Mouse (Mus musculus): Measurements from ENCODE around the gene Sphk2. TPM values are rescaled to one million over a fixed set of nuclear protein-coding genes. Genes with fewer than 3 reads are reported as not detected.
A peak's percentile ranks its signal among the peaks of the same experiment; 100 is the strongest.

Gene Sphk2
- polyA plus RNA-seq, 1 experiment from 2014 or later = 16.3 TPM

DNA sequence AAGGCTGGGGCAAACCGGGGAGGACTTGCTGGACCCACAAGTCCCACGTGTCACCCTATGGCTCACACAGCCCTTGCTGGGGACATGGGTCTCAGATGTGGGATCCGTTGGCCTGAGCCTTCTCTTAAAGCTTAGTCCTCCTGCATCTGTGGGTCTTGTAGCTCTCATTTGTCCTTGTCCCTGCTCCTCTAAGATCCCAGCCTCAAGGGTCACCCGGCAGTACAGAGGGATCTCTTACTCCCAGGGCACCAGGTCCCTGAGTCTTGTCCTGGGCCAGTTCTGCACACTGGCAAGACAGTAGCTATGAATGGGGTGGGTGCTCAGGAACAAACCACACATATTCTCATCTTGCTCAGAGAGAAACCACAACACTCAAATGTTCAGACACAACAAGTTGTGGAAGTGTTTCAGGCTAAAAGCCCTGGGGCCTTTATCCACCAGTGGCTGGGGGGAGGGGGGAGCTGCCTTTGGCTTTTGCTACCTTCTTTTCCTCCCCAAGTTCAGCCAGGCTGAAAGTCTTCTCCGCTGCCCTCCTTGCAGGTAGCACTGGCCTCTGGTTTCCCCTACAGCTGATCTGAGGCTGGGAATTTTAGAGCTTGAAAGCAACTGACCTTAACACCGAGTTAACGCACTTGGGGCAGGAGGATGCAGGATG lies 34.3 kb downstream of the Sphk2 start, which contains the start of gene Ntn5:
Ntn5 (plus strand) TSS at position 627 of the 655 bp plus-strand sequence.
- no peaks in the 10 kb centered on the region for H3K27me3 ChIP-seq (replicated peaks; ENCODE audit: control insufficient read depth, insufficient read depth, low read length)
- H3K9ac ChIP-seq (ENCODE audit: low read length) = 0 out of 2 replicates have a peak within 1 kb of the TSS, but pooled peaks have one; percentile 3
- H3K36me3 ChIP-seq (ENCODE audit: control insufficient read depth, insufficient read depth, low read length) = no peaks in the 10 kb centered on the region
- WGBS = 82% methylated on average over 7 of the region's 7 CpGs
- no peak for ATAC-seq
- H3K4me3 ChIP-seq (ENCODE audit: low read depth, low read length) = no peak within 1 kb of the TSS
- no peak for DNase-seq (ENCODE audit: low spot score)
- no peaks in the 10 kb centered on the region for H3K9me3 ChIP-seq (replicated peaks; ENCODE audit: control insufficient read depth, low read length)
- H3K4me1 ChIP-seq (ENCODE audit: control insufficient read depth, insufficient read depth, low read length) = no peaks in the 10 kb centered on the region
- H3K27ac ChIP-seq (ENCODE audit: low read depth, low read length) = no peak within 1 kb of the TSS
- H3K4me2 ChIP-seq (ENCODE audit: low read length) = no peak within 1 kb of the TSS

DNA sequence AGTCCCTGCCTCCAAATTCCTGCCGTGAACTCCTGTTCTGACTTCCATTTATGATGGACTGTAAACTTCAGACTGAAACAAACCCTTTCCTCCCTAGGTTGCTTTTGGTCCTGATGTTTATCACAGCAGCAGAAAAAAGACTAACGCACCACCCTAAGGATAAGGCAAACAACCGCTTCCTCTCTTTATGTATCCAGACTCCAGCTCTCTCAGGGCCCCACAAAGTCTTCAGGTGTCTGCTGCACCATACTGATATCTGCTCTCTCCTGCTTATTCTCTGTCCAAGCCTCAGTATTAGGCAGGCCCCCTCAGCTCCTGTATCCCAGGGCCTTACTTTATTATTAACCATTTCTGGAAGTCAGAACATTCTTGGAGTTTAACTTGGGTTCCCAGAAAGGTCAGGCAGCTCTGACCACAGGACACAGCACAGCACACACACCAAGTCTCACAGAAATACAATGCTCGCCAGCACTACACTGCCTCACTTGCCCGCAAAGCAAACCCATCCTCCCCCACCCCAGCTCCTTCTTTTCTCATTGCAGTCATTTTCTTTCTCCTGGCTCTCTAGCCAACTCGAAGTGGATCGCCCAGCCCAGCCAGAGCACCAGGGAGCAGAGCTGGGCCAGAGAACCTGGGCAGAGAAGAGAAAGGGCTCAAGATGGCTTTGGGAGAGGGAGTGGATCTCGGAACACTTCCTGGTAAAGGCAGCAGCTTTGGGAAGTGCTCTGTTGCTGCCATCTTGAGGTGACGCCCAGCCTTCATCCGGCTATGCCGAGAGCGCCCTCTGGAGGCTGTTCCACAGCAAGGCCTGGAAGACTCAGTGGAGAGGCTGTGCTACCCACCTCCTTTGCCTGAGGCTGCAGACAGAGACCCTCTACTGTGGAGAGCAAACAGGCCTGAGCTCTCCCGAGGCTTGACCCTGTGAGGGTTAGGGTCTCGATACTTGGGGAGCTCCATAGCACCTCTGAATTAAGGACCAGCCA lies 35.4 kb downstream of the Sphk2 start:
- peak overlapping the region; percentile 33 for H3K4me2 ChIP-seq (ENCODE audit: low read length)
- no peak overlapping the region for H3K4me3 ChIP-seq (ENCODE audit: low read depth, low read length)
- H3K9me3 ChIP-seq (replicated peaks; ENCODE audit: control insufficient read depth, low read length) = no peaks in the 10 kb centered on the region
- H3K27ac ChIP-seq (ENCODE audit: low read depth, low read length) = peak overlapping the region; percentile 34; the same call in 1 of the 2 replicates
- no peaks in the 10 kb centered on the region for H3K27me3 ChIP-seq (replicated peaks; ENCODE audit: control insufficient read depth, insufficient read depth, low read length)
- no peaks in the 10 kb centered on the region for H3K4me1 ChIP-seq (ENCODE audit: control insufficient read depth, insufficient read depth, low read length)
- H3K9ac ChIP-seq (ENCODE audit: low read length) = no peak overlapping the region; the same call in 1 of the 2 replicates
- WGBS = 29% methylated on average over 14 of the region's 14 CpGs
- no peaks in the 10 kb centered on the region for H3K36me3 ChIP-seq (ENCODE audit: control insufficient read depth, insufficient read depth, low read length)
- DNase-seq (ENCODE audit: low spot score) (peak; percentile 94), ATAC-seq (peak; percentile 84)

- Histone ChIP-seq H3K27ac (ENCODE audit: low read depth, low read length) (no peak overlapping the region), H3K9ac (ENCODE audit: low read length) (no peak overlapping the region), H3K27me3 (replicated peaks; ENCODE audit: control insufficient read depth, insufficient read depth, low read length) (no peaks in the 10 kb centered on the region), H3K4me1 (ENCODE audit: control insufficient read depth, insufficient read depth, low read length) (no peaks in the 10 kb centered on the region), H3K36me3 (ENCODE audit: control insufficient read depth, insufficient read depth, low read length) (no peaks in the 10 kb centered on the region), H3K9me3 (replicated peaks; ENCODE audit: control insufficient read depth, low read length) (no peaks in the 10 kb centered on the region), H3K4me3 (ENCODE audit: low read depth, low read length) (no peak overlapping the region), H3K4me2 (ENCODE audit: low read length) (no peak overlapping the region)
- DNase-seq (ENCODE audit: low spot score) (no peak), ATAC-seq (no peak)
- whole genome bisulfite sequencing = 87% methylated on average over 8 of the region's 8 CpGs
Measured at GRCm38 (mm10) chr7:45681046-45681736, 36.6 kb downstream of the Sphk2 start.

- no peak for DNase-seq (ENCODE audit: low spot score)
- 67% methylated on average over 14 of the region's 14 CpGs for WGBS
- Histone ChIP-seq H3K9me3 (replicated peaks; ENCODE audit: control insufficient read depth, low read length) (no peaks in the 10 kb centered on the region), H3K4me1 (ENCODE audit: control insufficient read depth, insufficient read depth, low read length) (no peaks in the 10 kb centered on the region), H3K4me2 (ENCODE audit: low read length) (no peak overlapping the region), H3K9ac (ENCODE audit: low read length) (no peak overlapping the region), H3K27ac (ENCODE audit: low read depth, low read length) (no peak overlapping the region), H3K27me3 (replicated peaks; ENCODE audit: control insufficient read depth, insufficient read depth, low read length) (no peaks in the 10 kb centered on the region), H3K36me3 (ENCODE audit: control insufficient read depth, insufficient read depth, low read length) (no peaks in the 10 kb centered on the region), H3K4me3 (ENCODE audit: low read depth, low read length) (no peak overlapping the region)
- no peak for ATAC-seq
Measured at GRCm38 (mm10) chr7:45679966-45680621, 37.7 kb downstream of the Sphk2 start.

DNA sequence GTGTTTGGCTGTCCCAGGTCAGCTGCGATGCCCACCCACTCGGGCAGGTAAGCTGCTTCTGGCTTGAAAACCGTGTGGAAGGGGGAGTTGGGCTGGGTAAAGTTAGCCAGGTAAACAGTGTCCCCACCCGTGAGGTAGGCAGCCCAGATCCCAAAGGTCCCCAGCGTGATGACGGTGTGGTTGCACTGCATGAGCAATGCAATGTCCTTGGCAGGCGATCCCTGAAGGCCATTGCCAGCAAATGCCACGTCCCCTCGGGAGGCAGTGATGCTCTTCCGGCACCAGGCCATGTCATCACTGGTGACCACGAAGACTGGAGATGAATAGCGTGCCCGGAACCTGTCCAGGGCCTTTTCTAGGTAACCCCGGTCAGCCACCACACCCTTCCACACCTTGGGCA lies 39.3 kb downstream of the Sphk2 start:
- DNase-seq (ENCODE audit: low spot score) (no peak), ATAC-seq (no peak)
- H3K9ac ChIP-seq (ENCODE audit: low read length) = no peak overlapping the region
- H3K4me3 ChIP-seq (ENCODE audit: low read depth, low read length) = no peak overlapping the region
- H3K4me1 ChIP-seq (ENCODE audit: control insufficient read depth, insufficient read depth, low read length) = no peaks in the 10 kb centered on the region
- no peak overlapping the region for H3K27ac ChIP-seq (ENCODE audit: low read depth, low read length)
- WGBS = 93% methylated on average over 14 of the region's 14 CpGs
- H3K27me3 ChIP-seq (replicated peaks; ENCODE audit: control insufficient read depth, insufficient read depth, low read length) = no peaks in the 10 kb centered on the region
- no peaks in the 10 kb centered on the region for H3K36me3 ChIP-seq (ENCODE audit: control insufficient read depth, insufficient read depth, low read length)
- no peaks in the 10 kb centered on the region for H3K9me3 ChIP-seq (replicated peaks; ENCODE audit: control insufficient read depth, low read length)
- H3K4me2 ChIP-seq (ENCODE audit: low read length) = no peak overlapping the region

DNA sequence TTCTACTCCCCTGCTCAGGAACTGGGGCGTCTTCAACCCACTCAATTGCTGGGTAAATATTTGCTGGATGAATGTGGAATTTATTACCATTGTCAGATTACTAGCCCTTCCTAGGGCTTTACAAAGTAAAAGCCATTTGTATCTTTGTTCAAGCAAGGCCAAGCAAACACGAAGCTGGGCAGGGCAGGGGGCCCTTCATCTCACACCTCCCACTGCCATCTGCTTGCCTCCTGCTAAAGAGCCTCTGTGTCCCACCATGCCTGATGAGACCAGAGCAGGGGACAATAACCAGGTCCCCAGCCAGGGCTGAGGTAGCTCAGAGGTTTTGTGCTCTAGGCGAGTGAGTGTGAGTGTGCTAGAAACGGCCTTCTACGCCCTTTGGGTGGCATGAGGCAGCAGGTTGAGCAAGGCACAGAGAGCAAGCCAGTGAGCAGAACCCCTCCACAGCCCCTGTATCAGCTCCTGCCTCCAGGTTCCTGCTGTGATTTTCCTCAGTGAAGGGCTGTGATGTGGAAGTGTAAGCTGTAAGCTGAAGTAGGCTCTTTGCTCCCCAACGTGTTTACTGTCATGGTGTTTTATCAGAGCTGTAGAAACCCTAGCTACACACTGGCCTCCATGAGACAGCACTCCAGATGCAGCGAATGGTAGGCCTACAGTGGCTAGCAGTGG lies 40.0 kb downstream of the Sphk2 start:
- no peak for ATAC-seq
- no peak for DNase-seq (ENCODE audit: low spot score)
- H3K27me3 ChIP-seq (replicated peaks; ENCODE audit: control insufficient read depth, insufficient read depth, low read length) = no peaks in the 10 kb centered on the region
- no peak overlapping the region for H3K4me2 ChIP-seq (ENCODE audit: low read length)
- no peaks in the 10 kb centered on the region for H3K9me3 ChIP-seq (replicated peaks; ENCODE audit: control insufficient read depth, low read length)
- H3K27ac ChIP-seq (ENCODE audit: low read depth, low read length) = no peak overlapping the region
- H3K9ac ChIP-seq (ENCODE audit: low read length) = no peak overlapping the region
- no peak overlapping the region for H3K4me3 ChIP-seq (ENCODE audit: low read depth, low read length)
- H3K36me3 ChIP-seq (ENCODE audit: control insufficient read depth, insufficient read depth, low read length) = no peaks in the 10 kb centered on the region
- no peaks in the 10 kb centered on the region for H3K4me1 ChIP-seq (ENCODE audit: control insufficient read depth, insufficient read depth, low read length)
- 77% methylated on average over 7 of the region's 7 CpGs for WGBS

DNA sequence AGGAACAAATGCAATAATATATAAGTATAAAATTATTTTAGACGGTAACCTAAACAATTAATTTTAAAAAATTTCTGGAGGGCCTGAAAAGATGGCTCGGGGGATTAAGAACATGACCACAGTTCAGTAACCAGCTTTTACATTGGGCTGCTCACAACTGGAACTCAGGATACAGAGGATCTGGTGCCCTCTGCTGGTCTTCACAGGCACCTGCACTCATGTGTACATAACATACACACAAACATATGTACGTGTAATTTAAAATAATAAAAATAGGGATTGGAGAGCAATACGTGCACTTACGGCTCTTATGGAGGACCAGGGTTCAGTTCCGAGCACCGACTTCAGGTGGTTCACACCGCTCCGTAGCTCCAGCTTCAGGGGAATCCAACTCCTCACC lies 48.9 kb downstream of the Sphk2 start:
- Histone ChIP-seq H3K9me3 (replicated peaks; ENCODE audit: control insufficient read depth, low read length) (no peaks in the 10 kb centered on the region), H3K9ac (ENCODE audit: low read length) (no peak overlapping the region), H3K4me1 (ENCODE audit: control insufficient read depth, insufficient read depth, low read length) (no peaks in the 10 kb centered on the region), H3K36me3 (ENCODE audit: control insufficient read depth, insufficient read depth, low read length) (no peaks in the 10 kb centered on the region), H3K27ac (ENCODE audit: low read depth, low read length) (no peak overlapping the region), H3K4me2 (ENCODE audit: low read length) (no peak overlapping the region), H3K4me3 (ENCODE audit: low read depth, low read length) (no peak overlapping the region), H3K27me3 (replicated peaks; ENCODE audit: control insufficient read depth, insufficient read depth, low read length) (no peaks in the 10 kb centered on the region)
- 96% methylated on average over 9 of the region's 9 CpGs for WGBS
- ATAC-seq = no peak
- DNase-seq (ENCODE audit: low spot score) = no peak

DNA sequence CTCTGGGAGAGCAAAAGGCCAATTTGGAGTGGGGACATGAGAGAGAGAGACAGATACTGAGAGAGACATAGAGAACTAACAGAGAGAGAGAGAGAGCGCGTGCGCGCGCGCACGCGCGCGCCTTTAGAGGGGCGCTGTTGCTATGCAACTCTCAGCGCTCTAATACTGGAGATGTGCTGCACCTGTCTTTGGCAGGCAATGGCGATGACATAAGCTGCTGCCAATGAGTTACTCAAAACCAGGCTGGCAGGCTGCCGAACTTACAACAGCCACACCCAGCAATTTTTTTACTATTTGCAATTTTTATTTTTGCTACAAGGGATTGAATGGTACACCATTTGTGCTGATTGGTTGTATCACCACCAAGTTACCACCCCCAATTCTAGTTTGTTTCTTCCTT lies 50.0 kb downstream of the Sphk2 start:
- no peak overlapping the region for H3K27ac ChIP-seq (ENCODE audit: low read depth, low read length)
- WGBS = 68% methylated on average over 14 of the region's 14 CpGs
- H3K4me1 ChIP-seq (ENCODE audit: control insufficient read depth, insufficient read depth, low read length) = no peaks in the 10 kb centered on the region
- no peak overlapping the region for H3K4me3 ChIP-seq (ENCODE audit: low read depth, low read length)
- DNase-seq (ENCODE audit: low spot score) (peak; percentile 55), ATAC-seq (no peak)
- H3K9me3 ChIP-seq (replicated peaks; ENCODE audit: control insufficient read depth, low read length) = no peaks in the 10 kb centered on the region
- no peak overlapping the region for H3K4me2 ChIP-seq (ENCODE audit: low read length)
- no peaks in the 10 kb centered on the region for H3K27me3 ChIP-seq (replicated peaks; ENCODE audit: control insufficient read depth, insufficient read depth, low read length)
- H3K9ac ChIP-seq (ENCODE audit: low read length) = no peak overlapping the region
- H3K36me3 ChIP-seq (ENCODE audit: control insufficient read depth, insufficient read depth, low read length) = no peaks in the 10 kb centered on the region
